Mouse (Mus musculus): ENCODE measurements around the gene Msrb3. TPM values are rescaled to one million over a fixed set of nuclear protein-coding genes. Genes with fewer than 3 reads are reported as not detected.

The Msrb3 gene
- polyA plus RNA-seq, 1 experiment: not detected

GRCm38 (mm10) chr10:120827761-120828160, 71.1 kb downstream of the Msrb3 start:
- H3K27me3 ChIP-seq (ENCODE audit: control insufficient read depth): no peaks in the 10 kb centered on the region
- no peak for TF ChIP-seq GATA1 (IDR thresholded peaks at IDR 0.05; ENCODE audit: low read length)
- TF ChIP-seq TAL1 (IDR thresholded peaks at IDR 0.05; ENCODE audit: low read length): no peak

GRCm38 (mm10) chr10:120826795-120827669, 71.9 kb downstream of the Msrb3 start:
- H3K27me3 ChIP-seq (ENCODE audit: control insufficient read depth): no peaks in the 10 kb centered on the region
- H3K9me3 ChIP-seq (ENCODE audit: control insufficient read depth, low read length): no peaks in the 10 kb centered on the region
- no peaks in the 10 kb centered on the region for H3K36me3 ChIP-seq (ENCODE audit: control insufficient read depth)
- H3K4me3 ChIP-seq (replicated peaks): no peak overlapping the region
- H3K4me1 ChIP-seq (ENCODE audit: control insufficient read depth): no peaks in the 10 kb centered on the region
- TF ChIP-seq TAL1 (IDR thresholded peaks at IDR 0.05; ENCODE audit: low read length) (no peak), GATA1 (IDR thresholded peaks at IDR 0.05; ENCODE audit: low read length) (no peak)

More at GRCm38 (mm10) chr10:120827761-120828160, 71.1 kb downstream of the Msrb3 start:
- no peaks in the 10 kb centered on the region for H3K4me1 ChIP-seq (ENCODE audit: control insufficient read depth)
- H3K36me3 ChIP-seq (ENCODE audit: control insufficient read depth): no peaks in the 10 kb centered on the region
- no peaks in the 10 kb centered on the region for H3K9me3 ChIP-seq (ENCODE audit: control insufficient read depth, low read length)
- no peak overlapping the region for H3K4me3 ChIP-seq (replicated peaks)

- Histone ChIP-seq H3K36me3 (ENCODE audit: control insufficient read depth) (no peaks in the 10 kb centered on the region), H3K27me3 (ENCODE audit: control insufficient read depth) (no peaks in the 10 kb centered on the region), H3K4me1 (ENCODE audit: control insufficient read depth) (no peaks in the 10 kb centered on the region), H3K4me3 (replicated peaks) (no peak overlapping the region), H3K9me3 (ENCODE audit: control insufficient read depth, low read length) (no peaks in the 10 kb centered on the region)
- TF ChIP-seq GATA1 (IDR thresholded peaks at IDR 0.05; ENCODE audit: low read length) (no peak), TAL1 (IDR thresholded peaks at IDR 0.05; ENCODE audit: low read length) (no peak)
These were observed 72.5 kb downstream of the Msrb3 start for GRCm38 (mm10) chr10:120826381-120826780.

- TF ChIP-seq GATA1 (IDR thresholded peaks at IDR 0.05; ENCODE audit: low read length): no peak
- TF ChIP-seq TAL1 (IDR thresholded peaks at IDR 0.05; ENCODE audit: low read length): no peak
- no peaks in the 10 kb centered on the region for H3K9me3 ChIP-seq (ENCODE audit: control insufficient read depth, low read length)
- H3K27me3 ChIP-seq (ENCODE audit: control insufficient read depth): no peaks in the 10 kb centered on the region
- H3K4me1 ChIP-seq (ENCODE audit: control insufficient read depth): no peaks in the 10 kb centered on the region
- H3K36me3 ChIP-seq (ENCODE audit: control insufficient read depth): no peaks in the 10 kb centered on the region
- H3K4me3 ChIP-seq (replicated peaks): no peak overlapping the region
These were observed 73.3 kb downstream of the Msrb3 start for GRCm38 (mm10) chr10:120825594-120825993.

GRCm38 (mm10) chr10:120821491-120822358, 77.2 kb downstream of the Msrb3 start:
- Histone ChIP-seq H3K36me3 (ENCODE audit: control insufficient read depth) (no peaks in the 10 kb centered on the region), H3K4me1 (ENCODE audit: control insufficient read depth) (no peaks in the 10 kb centered on the region), H3K4me3 (replicated peaks) (no peak overlapping the region), H3K9me3 (ENCODE audit: control insufficient read depth, low read length) (no peaks in the 10 kb centered on the region), H3K27me3 (ENCODE audit: control insufficient read depth) (no peaks in the 10 kb centered on the region)
- no peak for TF ChIP-seq GATA1 (IDR thresholded peaks at IDR 0.05; ENCODE audit: low read length)
- TF ChIP-seq TAL1 (IDR thresholded peaks at IDR 0.05; ENCODE audit: low read length): no peak

- Histone ChIP-seq H3K27me3 (ENCODE audit: control insufficient read depth) (no peaks in the 10 kb centered on the region), H3K4me3 (replicated peaks) (no peak overlapping the region), H3K9me3 (ENCODE audit: control insufficient read depth, low read length) (no peaks in the 10 kb centered on the region), H3K36me3 (ENCODE audit: control insufficient read depth) (no peaks in the 10 kb centered on the region), H3K4me1 (ENCODE audit: control insufficient read depth) (no peaks in the 10 kb centered on the region)
- no peak for TF ChIP-seq TAL1 (IDR thresholded peaks at IDR 0.05; ENCODE audit: low read length)
These were observed 78.1 kb downstream of the Msrb3 start for GRCm38 (mm10) chr10:120820781-120821300.

GRCm38 (mm10) chr10:120815290-120815689, 83.6 kb downstream of the Msrb3 start:
- Histone ChIP-seq H3K27me3 (ENCODE audit: control insufficient read depth) (peaks cover 4% of the 10 kb centered on the region; the same call in 1 of the 2 replicates), H3K9me3 (ENCODE audit: control insufficient read depth, low read length) (no peaks in the 10 kb centered on the region), H3K36me3 (ENCODE audit: control insufficient read depth) (no peaks in the 10 kb centered on the region), H3K4me1 (ENCODE audit: control insufficient read depth) (no peaks in the 10 kb centered on the region), H3K4me3 (replicated peaks) (no peak overlapping the region)
- TF ChIP-seq TAL1 (IDR thresholded peaks at IDR 0.05; ENCODE audit: low read length) (no peak), GATA1 (IDR thresholded peaks at IDR 0.05; ENCODE audit: low read length) (no peak)

- Histone ChIP-seq H3K4me3 (replicated peaks) (no peak overlapping the region), H3K4me1 (ENCODE audit: control insufficient read depth) (no peaks in the 10 kb centered on the region), H3K27me3 (ENCODE audit: control insufficient read depth) (peaks cover 4% of the 10 kb centered on the region; the same call in 1 of the 2 replicates), H3K36me3 (ENCODE audit: control insufficient read depth) (no peaks in the 10 kb centered on the region), H3K9me3 (ENCODE audit: control insufficient read depth, low read length) (no peaks in the 10 kb centered on the region)
- no peak for TF ChIP-seq TAL1 (IDR thresholded peaks at IDR 0.05; ENCODE audit: low read length)
- TF ChIP-seq GATA1 (IDR thresholded peaks at IDR 0.05; ENCODE audit: low read length): no peak
These were observed 87.0 kb downstream of the Msrb3 start for GRCm38 (mm10) chr10:120811796-120812443.

All from erythroblast, embryonic 14.5 days (primary cell).